Mouse (Mus musculus) small intestine, adult 2 months (tissue): ENCODE measurements around the gene Ryk.

Experiments used
- CTCF ChIP-seq: fragments of 200-500 bp; IDR thresholded peaks from 2 replicates; pipeline ENCODE4 v1.5.1; 2012; ENCODE audit warnings: low read depth, mild to moderate bottlenecking, control low read depth, inconsistent platforms, low read length, moderate library complexity, mixed read lengths; ENCODE audit not compliant: insufficient replicate concordance, insufficient read length; ENCODE audit errors: extremely low read depth
- POLR2A ChIP-seq: fragments of 200-500 bp; IDR thresholded peaks from 2 replicates; pipeline ENCODE4 v1.6.1; 2012; ENCODE audit warnings: low read depth, mild to moderate bottlenecking, control low read depth, inconsistent platforms, low read length, moderate library complexity

- TF ChIP-seq CTCF = no peak
- TF ChIP-seq POLR2A = no peak
Observed at GRCm38 (mm10) chr9:102893356-102893870, 58.7 kb downstream of the Ryk start.
